32 mouse cellular contexts compared by ENCODE assay signal in genomic region chr9:120629609-120630008, GRCm38 (mm10). TPM values are rescaled to one million over a fixed set of nuclear protein-coding genes. Genes with fewer than 3 reads are reported as not detected.
DNase-seq lines count a peak whose midpoint lies in the region; ATAC-seq lines count a peak whose summit lies in the region.
"Had no signal": no experiment of that assay in that cellular context is flagged by ENCODE, and none has a peak within 500 bp of the region (broad histone marks: within the 10 kb centered on the region; RNA-seq: fewer than 3 reads in every experiment).

No protein-coding gene starts in this region.

- H3K4me2 ChIP-seq in heart, embryonic 12.5 days, result no peak overlapping the region
- H3K4me2 ChIP-seq: embryonic facial prominence, embryonic 12.5 days; heart, embryonic 15.5 days; hindbrain, embryonic 15.5 days; kidney, embryonic 15.5 days; limb, embryonic 13.5 days; liver, embryonic 12.5 days; neural tube, embryonic 15.5 days had no signal

- DNase-seq in gastrocnemius, postnatal 10 days, result peak; percentile 11
- DNase-seq in gastrocnemius, adult 8-10 months (ENCODE audit: low spot score in 2 of 2), result no peak
- DNase-seq in heart, postnatal 4 days, result peak; percentile 12
- peak; percentile 59 for DNase-seq in testis, postnatal 10 days (ENCODE audit: low spot score)
- no peak for DNase-seq in testis, postnatal 14 days (ENCODE audit: low spot score)
- no peak for DNase-seq in adrenal gland, adult 8-10 months
- DNase-seq: adrenal gland, postnatal 14 days; cerebellum, adult 11 months; cerebellum, adult 9-10 months; cerebellum, postnatal 36 days; embryo, embryonic 11 days; gastrocnemius, adult 2 months; heart, adult 18-20 months; kidney, adult 18-20 months; kidney, postnatal 25 days; liver, postnatal 0 days; lung, postnatal 36 days; retina, postnatal 1 day; right cerebral cortex, postnatal 14 days; thymus, postnatal 14 days had no signal

- H3K9ac ChIP-seq in heart, embryonic 12.5 days, result no peak overlapping the region
- H3K9ac ChIP-seq: embryonic facial prominence, embryonic 12.5 days; heart, embryonic 15.5 days; hindbrain, embryonic 15.5 days; kidney, embryonic 15.5 days; limb, embryonic 13.5 days; liver, embryonic 12.5 days; liver, postnatal 0 days; neural tube, embryonic 15.5 days had no signal

- no peak overlapping the region for H3K4me3 ChIP-seq in heart, embryonic 12.5 days
- H3K4me3 ChIP-seq: embryonic facial prominence, embryonic 12.5 days; gastrocnemius, adult 2 months; heart, embryonic 15.5 days; hindbrain, embryonic 15.5 days; kidney, embryonic 15.5 days; left cerebral cortex, adult 2 months; limb, embryonic 13.5 days; liver, embryonic 12.5 days; megakaryocyte, embryonic 14.5 days; neural tube, embryonic 15.5 days had no signal

- H3K27ac ChIP-seq in heart, embryonic 12.5 days (ENCODE audit: poor library complexity, severe bottlenecking), result no peak overlapping the region
- H3K27ac ChIP-seq: embryonic facial prominence, embryonic 12.5 days; gastrocnemius, adult 2 months; heart, embryonic 15.5 days; hindbrain, embryonic 15.5 days; kidney, embryonic 15.5 days; left cerebral cortex, adult 2 months; limb, embryonic 13.5 days; liver, embryonic 12.5 days; neural tube, embryonic 15.5 days had no signal

- H3K27me3 ChIP-seq in heart, embryonic 12.5 days (replicated peaks), result no peaks in the 10 kb centered on the region
- H3K27me3 ChIP-seq: embryonic facial prominence, embryonic 12.5 days; heart, embryonic 15.5 days; hindbrain, embryonic 15.5 days; kidney, embryonic 15.5 days; limb, embryonic 13.5 days; liver, embryonic 12.5 days; neural tube, embryonic 15.5 days had no signal

- no peaks in the 10 kb centered on the region for H3K36me3 ChIP-seq in heart, embryonic 12.5 days
- H3K36me3 ChIP-seq: embryonic facial prominence, embryonic 12.5 days; heart, embryonic 15.5 days; hindbrain, embryonic 15.5 days; kidney, embryonic 15.5 days; limb, embryonic 13.5 days; liver, embryonic 12.5 days; neural tube, embryonic 15.5 days had no signal

- no peak for ATAC-seq in heart, embryonic 12.5 days (ENCODE audit: insufficient number of reproducible peaks, low FRiP score)
- ATAC-seq: forebrain, embryonic 16.5 days; liver, embryonic 12.5 days; liver, postnatal 0 days; Patski had no signal

- peaks cover 13% of the 10 kb centered on the region for H3K9me3 ChIP-seq in heart, embryonic 12.5 days (replicated peaks)
- H3K9me3 ChIP-seq: embryonic facial prominence, embryonic 12.5 days; kidney, embryonic 15.5 days; liver, embryonic 12.5 days had no signal

- H3K4me1 ChIP-seq in heart, embryonic 12.5 days (replicated peaks), result no peaks in the 10 kb centered on the region
- H3K4me1 ChIP-seq: embryonic facial prominence, embryonic 12.5 days; liver, embryonic 12.5 days; megakaryocyte, embryonic 14.5 days; neural tube, embryonic 15.5 days had no signal

- WGBS in heart, embryonic 12.5 days, result 74% methylated on average over 11 of the region's 11 CpGs

RNA-seq across cellular contexts. Expression of gene Rpl14, which starts 58.4 kb away (rescaled TPM):
- total RNA-seq in gastrocnemius, postnatal 10 days (2021), result 100 to 1,000 TPM; 538 to 546 TPM
- 100 to 1,000 TPM; 270 to 356 (median 296) TPM for total RNA-seq in gastrocnemius, adult 8-10 months (2022)
- total RNA-seq in heart, postnatal 4 days (2021), result 100 to 1,000 TPM; 434 to 461 TPM
- 476 and 492 TPM in 2 replicates for polyA plus RNA-seq in heart, embryonic 12.5 days (2016; fragmentation: Nextera tagmentation; extraction: Ambion mirVana)
- 100 to 1,000 TPM; 496 to 577 (median 521) TPM for total RNA-seq in adrenal gland, adult 8-10 months (2022)

Comparison
In these comparisons a context has a peak if more than half of its experiments do, and no peak if none do; other contexts are left out.
1. DNase-seq: peak in gastrocnemius, postnatal 10 days (single experiment), heart, postnatal 4 days (single experiment) and testis, postnatal 10 days (single experiment); none in gastrocnemius, adult 8-10 months (0 of 2), testis, postnatal 14 days (single experiment) and adrenal gland, adult 8-10 months (single experiment).